Mouse (Mus musculus) ES-E14 (cell line): ENCODE measurements at regions not wholly inside any gene's neighbourhood (a gene's known extent, or its start where the extent isn't known, plus 50 kb on each side); places are given as distances from the start of the nearest gene placed in this dataset.
A peak's percentile ranks its signal among the peaks of the same experiment; 100 is the strongest.

Source experiments
- DNase-seq: peaks from one replicate; pipeline ENCODE4 v3.0.0-alpha.2; 2013; ENCODE audit warnings: low read depth, low spot score
- H3K27ac ChIP-seq: 2 replicates; pipeline ENCODE4 v1.5.1; 2012; ENCODE audit warnings: low read depth, mild to moderate bottlenecking, low read length, moderate library complexity, mixed read lengths; ENCODE audit not compliant: poor library complexity, insufficient read depth, severe bottlenecking
- H3K36me3 ChIP-seq: 2 replicates; pipeline ENCODE4 v1.6.1; 2012; ENCODE audit warnings: mild to moderate bottlenecking, low read length, moderate library complexity, mixed read lengths; ENCODE audit not compliant: control insufficient read depth, poor library complexity, insufficient read depth, severe bottlenecking
- H3K4me1 ChIP-seq, 2 experiments: fragments of 150-350 bp in 1 of 2; sonication (generic) in 1 of 2; 2 replicates each; pipeline ENCODE4 v1.6.1; 2012; ENCODE audit warnings: low read length in 2 of 2, mild to moderate bottlenecking in 1 of 2, mixed read lengths in 1 of 2; ENCODE audit not compliant: control insufficient read depth in 2 of 2, insufficient read depth in 2 of 2, poor library complexity in 1 of 2
- H3K4me3 ChIP-seq, 2 experiments: fragments of 150-350 bp in 1 of 2; sonication (generic) in 1 of 2; 2 replicates each; pipeline ENCODE4 v1.5.1; 2012; ENCODE audit warnings: low read length in 2 of 2, low read depth in 1 of 2, mild to moderate bottlenecking in 1 of 2, mixed read lengths in 1 of 2; ENCODE audit not compliant: insufficient read depth in 1 of 2, poor library complexity in 1 of 2, severe bottlenecking in 1 of 2
- H3K9ac ChIP-seq: 2 replicates; pipeline ENCODE4 v1.6.1; 2012; ENCODE audit warnings: low read depth, mild to moderate bottlenecking, low read length, mixed read lengths; ENCODE audit not compliant: poor library complexity, insufficient read depth, severe bottlenecking
- H3K9me3 ChIP-seq: fragments of 150-350 bp; sonication (generic); 2 replicates; pipeline ENCODE4 v1.6.1; 2012; ENCODE audit warnings: low read depth, mild to moderate bottlenecking, low read length; ENCODE audit not compliant: control insufficient read depth, insufficient read depth
- CHD2 ChIP-seq: IDR thresholded peaks from 2 replicates; pipeline ENCODE4 v1.6.1; 2014; ENCODE audit warnings: mild to moderate bottlenecking, low read depth, low read length, inconsistent platforms
- HCFC1 ChIP-seq: IDR thresholded peaks from 2 replicates; pipeline ENCODE4 v1.6.1; 2012; ENCODE audit warnings: low read length, inconsistent platforms, borderline replicate concordance; ENCODE audit not compliant: insufficient read depth
- MAFK ChIP-seq: IDR thresholded peaks from 2 replicates; pipeline ENCODE4 v1.6.1; 2014; ENCODE audit warnings: mild to moderate bottlenecking, low read depth, low read length, inconsistent platforms; ENCODE audit not compliant: insufficient read depth
- ZC3H11A ChIP-seq: IDR thresholded peaks from 2 replicates; pipeline ENCODE4 v1.6.1; 2012; ENCODE audit warnings: low read depth, mild to moderate bottlenecking, inconsistent platforms, low read length, borderline replicate concordance
- ZNF384 ChIP-seq: IDR thresholded peaks from 2 replicates; pipeline ENCODE4 v1.6.1; 2012; ENCODE audit warnings: low read depth, low read length, inconsistent platforms
- in situ Hi-C, 2 experiments: fragments of 600-800 bp; cut with MboI; formaldehyde crosslinking; loops; one replicate each; pipeline ENCODE4 v1.15.1; 2025; ENCODE audit warnings: low sequenced_read_pairs in 2 of 2, inconsistent platforms in 1 of 2; ENCODE audit not compliant: unreplicated experiment in 2 of 2

- Histone ChIP-seq H3K36me3 (no peaks in the 10 kb centered on the region), H3K9ac (no peak overlapping the region), H3K27ac (no peak overlapping the region), H3K4me1 (no peaks in the 10 kb centered on the region), H3K9me3 (no peaks in the 10 kb centered on the region), H3K4me3 (no peak overlapping the region)
- DNase-seq: no peak
- TF ChIP-seq CHD2: no peak
- no peak for TF ChIP-seq HCFC1
- no peak for TF ChIP-seq ZNF384
- TF ChIP-seq MAFK: no peak
- TF ChIP-seq ZC3H11A: no peak
- in situ Hi-C loops: no loop called here
Observed at GRCm38 (mm10) chr3:151182132-151182531, 255.6 kb upstream of the Adgrl4 start.

GRCm38 (mm10) chr3:151192092-151192491, 245.6 kb upstream of the Adgrl4 start:
- TF ChIP-seq HCFC1 (no peak), ZNF384 (no peak), MAFK (no peak), ZC3H11A (no peak), CHD2 (no peak)
- in situ Hi-C loops: no loop called here
- Histone ChIP-seq H3K27ac (no peak overlapping the region), H3K4me1 (no peaks in the 10 kb centered on the region), H3K4me3 (no peak overlapping the region), H3K36me3 (no peaks in the 10 kb centered on the region), H3K9ac (no peak overlapping the region), H3K9me3 (no peaks in the 10 kb centered on the region)
- no peak for DNase-seq

DNA sequence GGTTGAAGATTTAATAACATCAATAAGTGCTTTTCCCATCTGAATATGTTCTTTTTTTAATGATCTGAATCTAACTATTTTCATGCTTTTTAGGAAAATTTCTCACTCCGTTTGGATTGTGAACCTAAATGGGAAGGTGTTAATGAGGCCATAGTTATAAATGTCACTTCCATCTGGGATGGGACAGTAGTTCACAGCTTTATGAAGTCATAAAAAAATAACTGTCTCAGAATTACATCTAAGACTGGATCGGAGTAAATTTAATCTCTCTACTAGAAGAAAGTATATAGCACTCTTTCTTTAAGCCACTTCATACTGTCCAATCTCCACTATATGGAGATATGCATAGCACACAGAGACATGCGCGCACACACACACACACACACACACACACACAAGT, 226.7 kb upstream of the Adgrl4 start:
- H3K27ac ChIP-seq: no peak overlapping the region
- no peak overlapping the region for H3K4me3 ChIP-seq
- in situ Hi-C loops: no loop called here
- DNase-seq: no peak
- H3K4me1 ChIP-seq: no peaks in the 10 kb centered on the region
- TF ChIP-seq MAFK (no peak), CHD2 (no peak), HCFC1 (no peak), ZNF384 (no peak), ZC3H11A (no peak)
- no peaks in the 10 kb centered on the region for H3K9me3 ChIP-seq
- H3K36me3 ChIP-seq: no peaks in the 10 kb centered on the region
- no peak overlapping the region for H3K9ac ChIP-seq

GRCm38 (mm10) chr3:151216764-151217502, 220.8 kb upstream of the Adgrl4 start:
- Histone ChIP-seq H3K9me3 (no peaks in the 10 kb centered on the region), H3K9ac (no peak overlapping the region), H3K4me3 (no peak overlapping the region), H3K4me1 (no peaks in the 10 kb centered on the region), H3K36me3 (no peaks in the 10 kb centered on the region), H3K27ac (no peak overlapping the region)
- DNase-seq: no peak
- TF ChIP-seq CHD2: no peak
- no peak for TF ChIP-seq ZC3H11A
- TF ChIP-seq ZNF384: no peak
- no peak for TF ChIP-seq MAFK
- no peak for TF ChIP-seq HCFC1
- in situ Hi-C loops: no loop called here

- in situ Hi-C loops: no loop called here
- peak; percentile 11 for DNase-seq
Observed at GRCm38 (mm10) chr3:151222407-151222806, 215.3 kb upstream of the Adgrl4 start.

More at GRCm38 (mm10) chr3:151222407-151222806, 215.3 kb upstream of the Adgrl4 start:
- H3K9me3 ChIP-seq: no peaks in the 10 kb centered on the region
- no peaks in the 10 kb centered on the region for H3K36me3 ChIP-seq
- H3K9ac ChIP-seq: no peak overlapping the region
- H3K4me3 ChIP-seq: no peak overlapping the region
- H3K27ac ChIP-seq: no peak overlapping the region
- TF ChIP-seq ZC3H11A (0 out of 2 replicates have a peak, but pooled peaks have one; percentile 45), ZNF384 (no peak)
- H3K4me1 ChIP-seq: no peaks in the 10 kb centered on the region
